Mouse (Mus musculus): ENCODE measurements around the gene Unc5cl.
A peak's percentile ranks its signal among the peaks of the same experiment; 100 is the strongest.

Unc5cl gene

DNA sequence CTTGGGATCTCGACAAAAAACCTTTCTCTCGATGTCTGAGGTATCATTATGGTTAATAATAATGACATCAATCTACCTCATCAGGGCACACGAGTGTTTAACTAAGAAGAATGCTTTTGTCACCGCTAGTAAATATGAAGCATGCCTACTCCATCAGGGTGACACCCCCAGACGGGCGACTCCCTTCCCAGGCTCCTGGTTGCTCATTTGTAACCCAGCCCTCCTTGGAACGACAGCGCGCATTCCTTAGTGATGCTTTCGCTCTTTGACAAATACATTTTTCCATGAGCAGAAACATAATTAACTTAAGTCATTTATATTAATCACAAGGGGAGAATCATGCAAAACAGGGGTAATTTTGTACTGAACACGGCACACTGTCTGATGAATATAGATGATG is 88.0 kb downstream of the Unc5cl start:
- no peak for DNase-seq (ENCODE audit: low read depth)

DNA sequence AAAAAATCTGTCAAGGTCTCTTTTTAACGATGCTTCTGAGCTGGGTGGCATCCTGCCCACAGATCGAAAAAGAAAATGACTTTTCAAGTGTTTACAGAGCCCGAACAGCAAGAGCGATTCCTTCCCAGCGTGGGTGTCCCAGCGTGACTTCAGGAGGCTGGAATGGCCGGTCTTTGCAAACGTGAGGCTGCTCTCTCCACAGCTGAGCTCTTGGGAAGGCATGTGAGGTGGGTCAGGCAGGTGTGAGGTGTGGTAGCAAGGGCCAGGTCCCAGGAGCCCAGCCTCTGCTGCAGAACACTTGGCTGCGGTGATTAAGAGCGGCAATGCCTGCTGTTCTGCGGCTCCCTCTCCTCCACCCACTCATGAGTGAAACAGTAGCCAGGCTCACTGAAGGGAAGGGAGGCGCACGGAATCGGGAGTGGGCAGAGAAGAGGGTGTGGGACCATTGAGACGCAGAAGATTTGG is 88.6 kb downstream of the Unc5cl start:
- no peak for DNase-seq (ENCODE audit: low read depth)

DNA sequence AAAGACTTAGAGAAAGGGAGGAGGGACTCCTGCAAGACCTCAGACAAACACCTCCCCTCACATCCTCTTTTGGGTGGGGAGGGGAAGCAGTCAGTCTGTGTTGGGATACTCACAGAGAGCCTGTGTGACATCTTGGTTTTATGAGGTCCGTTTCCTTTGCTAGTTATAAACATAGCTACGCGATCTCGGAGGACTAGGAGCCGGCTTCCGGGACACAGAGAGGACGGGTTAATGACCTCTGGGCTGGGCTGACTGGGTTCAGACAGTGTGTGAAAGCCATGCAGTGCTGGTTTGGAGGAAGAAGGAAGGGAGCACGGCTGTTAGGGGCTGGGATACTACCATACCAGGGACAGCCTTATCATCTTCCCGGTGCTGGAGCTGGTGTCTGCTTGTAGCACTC is 90.0 kb downstream of the Unc5cl start:
- DNase-seq (ENCODE audit: low read depth) = no peak

DNA sequence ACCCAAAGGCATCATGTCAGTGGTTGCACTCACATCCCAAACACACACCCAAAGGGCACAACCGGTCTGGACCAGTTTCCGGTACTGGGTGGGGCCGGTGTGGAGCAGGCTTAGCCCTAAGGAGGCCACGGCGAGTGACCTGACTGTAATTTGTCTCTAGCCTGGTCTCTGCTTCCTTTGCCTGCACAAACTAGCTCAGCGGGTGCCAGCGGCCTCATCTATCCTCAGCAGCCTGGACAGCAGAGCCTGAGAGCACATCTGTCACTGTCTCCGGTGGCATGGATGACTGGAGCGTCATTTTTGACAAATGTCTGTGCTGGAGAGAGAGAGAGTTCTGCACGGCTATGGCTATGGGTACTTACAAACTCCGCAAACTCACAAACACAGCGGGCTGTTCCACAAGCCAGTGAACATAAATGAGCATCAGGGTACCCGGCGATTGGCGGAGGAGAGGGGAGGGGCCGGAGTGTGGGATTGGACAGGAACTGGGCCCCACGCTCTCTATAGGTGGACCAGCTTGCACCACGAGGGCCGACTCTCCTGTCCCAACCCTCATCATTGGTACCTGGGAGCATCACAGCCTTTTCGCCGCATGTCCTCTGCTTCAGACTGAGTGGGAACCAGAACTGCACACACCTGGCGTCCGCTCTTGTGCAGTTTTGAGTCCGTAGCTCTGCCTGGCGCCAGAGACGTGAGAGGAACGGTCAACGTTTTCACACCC is 90.7 kb downstream of the Unc5cl start:
- no peak for DNase-seq (ENCODE audit: low read depth)

DNA sequence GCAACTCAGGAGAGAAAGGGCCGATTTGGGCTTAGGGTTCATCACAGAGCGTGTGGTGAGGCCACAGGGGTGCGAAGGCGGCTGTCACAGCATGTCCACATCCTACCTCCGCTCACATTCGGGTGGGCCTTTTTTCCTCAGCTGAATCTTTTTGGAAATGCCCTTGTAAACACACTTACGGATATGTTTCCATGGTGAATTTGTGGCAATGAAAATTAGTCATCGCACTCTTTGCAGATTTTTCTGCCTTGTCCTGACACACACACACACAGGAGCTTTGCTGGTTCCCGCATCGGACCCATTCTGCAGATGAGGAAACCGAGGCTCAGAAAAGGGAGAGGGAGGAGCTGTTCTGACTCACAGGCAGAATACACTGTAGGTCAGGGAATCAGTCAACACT is 91.3 kb downstream of the Unc5cl start:
- DNase-seq (ENCODE audit: low read depth) = no peak

- DNase-seq (ENCODE audit: low read depth) = no peak
Measured at GRCm38 (mm10) chr17:48547668-48548067, 93.0 kb downstream of the Unc5cl start.

DNA sequence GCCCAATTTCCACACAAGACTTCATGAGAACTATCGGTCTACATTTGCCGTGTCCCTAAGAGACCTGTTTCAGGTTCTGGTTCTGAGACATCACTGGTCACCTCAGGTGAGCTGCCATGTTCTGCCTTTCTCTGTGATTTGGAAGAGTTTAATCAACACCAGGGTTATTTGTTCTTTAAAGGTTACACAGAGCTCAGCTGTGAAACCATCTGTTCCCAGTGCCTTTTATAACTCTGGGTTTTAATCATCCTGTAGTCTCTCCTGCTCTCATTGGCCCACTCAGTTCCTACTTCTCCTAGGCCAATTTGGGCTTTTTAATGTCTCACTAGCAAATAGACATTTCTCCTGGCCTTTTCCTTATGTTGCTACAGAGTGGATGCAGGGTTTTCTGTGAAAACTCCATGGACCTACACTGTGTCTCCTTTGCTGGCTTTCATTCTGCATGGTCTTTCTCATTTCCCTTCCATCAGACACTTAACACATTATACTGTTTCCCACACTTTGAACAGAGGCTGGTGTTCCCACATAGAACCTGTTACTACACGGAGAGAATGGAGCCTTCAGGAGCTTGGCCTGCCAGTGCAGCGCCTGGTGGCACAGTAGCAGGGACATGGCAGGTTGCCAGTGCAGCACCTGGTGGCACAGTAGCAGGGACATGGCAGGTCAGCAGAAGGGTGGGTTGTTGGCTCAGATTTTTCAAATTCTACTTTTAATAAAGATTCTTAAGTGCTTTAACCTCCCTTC is 97.3 kb downstream of the Unc5cl start:
- no peak for DNase-seq (ENCODE audit: low read depth)

- DNase-seq (ENCODE audit: low read depth) = no peak
Measured at GRCm38 (mm10) chr17:48552532-48552915, 97.8 kb downstream of the Unc5cl start.

- no peak for DNase-seq (ENCODE audit: low read depth)
Measured at GRCm38 (mm10) chr17:48556223-48556962, 101.7 kb downstream of the Unc5cl start.

GRCm38 (mm10) chr17:48557823-48558715 is 103.4 kb downstream of the Unc5cl start:
- peak; percentile 2 for DNase-seq (ENCODE audit: low read depth)

- no peak for DNase-seq (ENCODE audit: low read depth)
Measured at GRCm38 (mm10) chr17:48564931-48565330, 110.2 kb downstream of the Unc5cl start.

- DNase-seq (ENCODE audit: low read depth) = no peak
Measured at GRCm38 (mm10) chr17:48569656-48570055, 115.0 kb downstream of the Unc5cl start.

- DNase-seq (ENCODE audit: low read depth) = no peak
Measured at GRCm38 (mm10) chr17:48581153-48581552, 126.5 kb downstream of the Unc5cl start.

- no peak for DNase-seq (ENCODE audit: low read depth)
Measured at GRCm38 (mm10) chr17:48582486-48582990, 127.8 kb downstream of the Unc5cl start.

- no peak for DNase-seq (ENCODE audit: low read depth)
Measured at GRCm38 (mm10) chr17:48583401-48583800, 128.7 kb downstream of the Unc5cl start.

GRCm38 (mm10) chr17:48585902-48586359 is 131.2 kb downstream of the Unc5cl start:
- no peak for DNase-seq (ENCODE audit: low read depth)

- peak; percentile 41 for DNase-seq (ENCODE audit: low read depth)
Measured at GRCm38 (mm10) chr17:48588674-48589073, 134.0 kb downstream of the Unc5cl start.
